Mouse (Mus musculus): ENCODE results near the gene Ctnnd1. TPM values are rescaled to one million over a fixed set of nuclear protein-coding genes. Genes with fewer than 3 reads are reported as not detected.

Gene Ctnnd1
- polyA plus RNA-seq, 1 experiment from 2014 or later, result 10.8 TPM

Other genes starting within 250 kb of the Ctnnd1 start
- 11.5 and 18.7 TPM in 2 replicates for gene Calcrl, start 225.4 kb downstream of the Ctnnd1 start, polyA plus RNA-seq (2015; fragmentation: Nextera tagmentation; extraction: Ambion mirVana)
- 23.0 and 28.3 TPM in 2 replicates for gene Tfpi, start 174.0 kb downstream of the Ctnnd1 start, polyA plus RNA-seq (2015; fragmentation: Nextera tagmentation; extraction: Ambion mirVana)
- gene Btbd18, start 8.3 kb upstream of the Ctnnd1 start, polyA plus RNA-seq (2015; fragmentation: Nextera tagmentation; extraction: Ambion mirVana), result 0.03 and 0.06 TPM in 2 replicates
- 143 and 145 TPM in 2 replicates for gene Selenoh, start 20.0 kb upstream of the Ctnnd1 start, polyA plus RNA-seq (2015; fragmentation: Nextera tagmentation; extraction: Ambion mirVana)
- gene Gm28635, start 27.3 kb upstream of the Ctnnd1 start, polyA plus RNA-seq (2015; fragmentation: Nextera tagmentation; extraction: Ambion mirVana), result not detected in 2 replicates
- gene Med19, start 27.6 kb upstream of the Ctnnd1 start, polyA plus RNA-seq (2015; fragmentation: Nextera tagmentation; extraction: Ambion mirVana), result 22.8 and 26.2 TPM in 2 replicates
- 77.9 and 83.4 TPM in 2 replicates for gene Tmx2, start 28.4 kb upstream of the Ctnnd1 start, polyA plus RNA-seq (2015; fragmentation: Nextera tagmentation; extraction: Ambion mirVana)
- 15.8 and 22.4 TPM in 2 replicates for gene Zdhhc5, start 64.4 kb upstream of the Ctnnd1 start, polyA plus RNA-seq (2015; fragmentation: Nextera tagmentation; extraction: Ambion mirVana)
- gene Clp1, start 76.6 kb upstream of the Ctnnd1 start, polyA plus RNA-seq (2015; fragmentation: Nextera tagmentation; extraction: Ambion mirVana), result 60.3 and 69.1 TPM in 2 replicates
- 57.8 and 64.2 TPM in 2 replicates for gene Ypel4, start 83.3 kb upstream of the Ctnnd1 start, polyA plus RNA-seq (2015; fragmentation: Nextera tagmentation; extraction: Ambion mirVana)
- gene Gm19426, start 92.9 kb upstream of the Ctnnd1 start, polyA plus RNA-seq (2015; fragmentation: Nextera tagmentation; extraction: Ambion mirVana), result 1.5 and 2.2 TPM in 2 replicates
- gene Serping1, start 124.7 kb upstream of the Ctnnd1 start, polyA plus RNA-seq (2015; fragmentation: Nextera tagmentation; extraction: Ambion mirVana), result 34.0 and 39.6 TPM in 2 replicates
- gene Ube2l6, start 148.1 kb upstream of the Ctnnd1 start, polyA plus RNA-seq (2015; fragmentation: Nextera tagmentation; extraction: Ambion mirVana), result 404 and 444 TPM in 2 replicates
- 0.23 and 0.24 TPM in 2 replicates for gene Smtnl1, start 171.9 kb upstream of the Ctnnd1 start, polyA plus RNA-seq (2015; fragmentation: Nextera tagmentation; extraction: Ambion mirVana)
- 46.8 and 51.5 TPM in 2 replicates for gene Timm10, start 176.2 kb upstream of the Ctnnd1 start, polyA plus RNA-seq (2015; fragmentation: Nextera tagmentation; extraction: Ambion mirVana)
- gene Slc43a1, start 188.1 kb upstream of the Ctnnd1 start, polyA plus RNA-seq (2015; fragmentation: Nextera tagmentation; extraction: Ambion mirVana), result 138 and 178 TPM in 2 replicates
- not detected in 2 replicates for gene Rtn4rl2, start 235.9 kb upstream of the Ctnnd1 start, polyA plus RNA-seq (2015; fragmentation: Nextera tagmentation; extraction: Ambion mirVana)